Mouse (Mus musculus) ZHBTc4 (cell line): ENCODE results near the gene Lin54.

Source experiments
- DNase-seq: peaks from one replicate; pipeline ENCODE4 v3.0.0-alpha.2; 2011; ENCODE audit warnings: low read depth, low spot score

The Lin54 gene

GRCm38 (mm10) chr5:100500458-100500961 lies at the start of gene Lin54:
TSS of gene Lin54 (minus strand) at chr5:100500639.
- DNase-seq = peak; percentile 95

- no peak for DNase-seq
These were observed 49.7 kb upstream of the Lin54 start for GRCm38 (mm10) chr5:100550151-100550550.

GRCm38 (mm10) chr5:100549311-100549710 lies 48.9 kb upstream of the Lin54 start:
- no peak for DNase-seq

GRCm38 (mm10) chr5:100548236-100548635 lies 47.8 kb upstream of the Lin54 start:
- no peak for DNase-seq

DNA sequence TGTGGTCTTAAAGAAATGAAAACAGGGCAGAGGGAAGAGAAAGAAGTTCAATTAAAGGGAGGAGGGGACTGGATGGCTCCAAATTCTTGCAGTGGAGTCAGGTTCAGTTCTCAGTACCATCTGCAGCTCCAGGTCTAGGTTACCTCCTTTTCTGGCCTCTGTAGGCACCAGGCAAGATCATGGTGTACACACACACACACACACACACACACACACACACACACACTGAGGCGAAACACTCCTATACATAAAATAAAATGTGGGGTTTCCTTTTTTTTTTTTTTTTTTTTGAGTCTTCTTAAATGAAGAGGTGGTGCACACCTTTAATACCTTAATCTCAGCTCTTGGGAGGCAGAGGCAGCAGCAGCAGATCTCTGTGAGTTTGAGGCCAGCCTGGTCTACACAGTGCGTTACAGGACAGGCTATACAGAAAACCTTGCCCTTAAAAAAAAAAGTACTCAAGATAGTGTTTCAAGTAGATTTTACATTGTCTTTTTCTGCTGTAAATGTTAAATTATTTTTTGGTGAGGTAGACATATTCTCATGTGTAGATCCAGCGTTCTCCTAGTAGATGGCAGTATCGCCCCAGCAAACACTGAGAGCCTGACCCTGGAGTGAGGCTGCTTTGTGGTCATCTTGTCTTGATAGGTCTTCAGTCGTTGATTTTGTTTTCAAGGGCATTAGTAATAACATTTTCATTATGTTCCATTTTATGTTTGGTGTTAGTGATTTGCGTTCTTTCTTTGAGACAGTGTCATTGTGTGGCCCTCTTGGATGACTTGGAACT lies 46.0 kb upstream of the Lin54 start:
- DNase-seq = no peak

DNA sequence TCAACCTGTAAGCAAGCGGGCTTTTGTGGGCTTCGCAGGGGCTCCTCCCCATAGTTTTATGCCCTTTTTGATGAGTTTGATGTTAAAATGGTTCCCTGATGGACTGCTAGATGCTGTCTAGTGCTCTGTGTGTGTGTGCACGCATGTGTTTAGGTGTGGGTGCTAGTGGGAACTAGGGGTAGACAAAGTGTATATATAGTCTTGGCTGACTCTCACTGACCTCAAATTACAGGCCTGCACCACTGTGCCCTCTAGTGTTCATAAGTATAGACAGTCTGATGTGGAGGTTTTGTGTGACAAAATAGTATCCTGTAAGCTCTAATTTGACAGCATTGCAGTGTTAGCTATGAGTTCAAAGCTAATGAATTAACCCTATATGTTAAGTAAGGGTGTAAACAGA lies 36.2 kb upstream of the Lin54 start:
- peak; percentile 38 for DNase-seq

DNA sequence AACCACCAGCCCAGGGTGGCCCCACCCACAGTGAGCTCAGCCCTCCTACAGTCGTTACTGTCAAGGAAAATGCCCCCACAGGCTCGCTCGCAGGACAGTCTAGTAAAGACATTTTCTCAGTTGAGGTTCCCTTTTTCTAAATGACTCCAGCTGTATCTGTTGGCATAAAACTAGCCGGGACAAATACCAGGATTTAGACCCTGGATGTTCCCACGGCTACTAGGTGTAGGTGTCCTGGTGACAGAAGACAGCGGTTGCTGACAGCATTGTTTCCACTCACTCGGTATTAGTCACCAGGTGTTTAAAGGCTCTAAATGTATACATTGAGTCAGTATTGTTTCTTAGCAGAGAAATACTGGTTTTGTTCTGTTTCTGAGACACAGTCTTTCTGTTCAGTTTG lies 35.4 kb upstream of the Lin54 start:
- no peak for DNase-seq

DNA sequence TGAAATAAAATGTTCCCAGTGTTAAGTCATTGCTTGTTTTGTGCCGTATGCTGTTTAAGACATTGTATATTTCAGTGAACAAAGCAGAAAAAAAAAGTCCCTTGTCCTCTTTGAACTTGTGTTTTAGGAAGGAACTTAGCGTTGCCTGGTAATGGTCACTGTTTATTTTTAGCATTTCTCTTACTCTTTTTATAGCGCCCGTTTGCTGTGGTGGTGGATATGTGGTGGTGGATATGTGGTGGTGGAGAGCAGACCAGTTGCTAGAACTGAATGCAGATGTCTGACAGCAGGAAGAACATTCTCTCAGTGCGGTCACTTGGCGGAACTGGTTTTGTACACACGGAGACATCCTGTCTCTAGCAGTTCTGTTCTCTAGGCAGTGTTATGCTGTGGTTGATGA lies 25.7 kb upstream of the Lin54 start:
- DNase-seq = no peak

GRCm38 (mm10) chr5:100525620-100526019 lies 25.2 kb upstream of the Lin54 start:
- no peak for DNase-seq

DNA sequence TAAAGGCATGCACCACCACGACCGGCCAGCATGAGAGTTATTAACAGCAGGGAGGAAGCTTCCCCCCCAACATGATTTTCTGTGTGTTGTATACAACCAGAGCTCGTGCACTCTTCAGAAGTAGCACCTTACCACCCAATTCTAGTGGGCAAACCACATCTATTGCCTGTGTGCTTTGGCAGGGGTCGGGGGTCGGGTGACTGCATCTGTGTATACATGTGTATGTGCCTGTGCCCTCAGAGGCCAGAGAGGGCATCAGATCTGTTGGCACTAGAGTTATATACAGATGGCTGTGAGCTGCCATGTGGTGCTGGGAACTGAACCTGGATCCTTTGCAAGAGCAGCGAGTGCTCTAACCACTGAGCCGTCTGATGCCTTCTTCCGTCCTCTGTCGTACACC lies 24.5 kb upstream of the Lin54 start:
- no peak for DNase-seq

GRCm38 (mm10) chr5:100523331-100523730 lies 22.9 kb upstream of the Lin54 start:
- no peak for DNase-seq

GRCm38 (mm10) chr5:100520223-100520622 lies 19.8 kb upstream of the Lin54 start:
- DNase-seq = no peak

DNA sequence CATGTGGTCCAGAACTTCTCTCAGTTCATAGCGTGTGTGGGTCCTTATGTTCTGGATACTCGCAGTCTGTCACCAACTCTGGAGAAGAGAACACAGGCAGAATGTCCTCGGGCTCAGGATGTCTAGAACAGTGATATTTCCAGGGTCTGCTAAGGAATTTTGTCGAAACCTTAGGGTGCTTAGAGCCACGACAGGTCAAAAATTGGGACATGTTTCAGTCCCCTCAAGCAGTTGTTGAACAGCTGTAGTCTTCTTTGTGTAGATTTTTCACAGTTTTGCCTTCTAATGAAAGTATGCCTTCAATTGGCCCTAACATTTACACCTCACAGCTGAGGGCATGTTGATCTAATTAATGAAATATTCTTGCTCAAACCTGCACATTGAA lies 18.6 kb upstream of the Lin54 start:
- DNase-seq = no peak

- DNase-seq = peak; percentile 100
These were observed 17.9 kb upstream of the Lin54 start, which contains the start of gene Cops4 for GRCm38 (mm10) chr5:100518049-100519026. TSS of gene Cops4 (plus strand) at chr5:100518309.

- no peak for DNase-seq
These were observed 12.1 kb upstream of the Lin54 start for GRCm38 (mm10) chr5:100512576-100512975.

- peak; percentile 45 for DNase-seq
These were observed 8.8 kb upstream of the Lin54 start for GRCm38 (mm10) chr5:100509247-100509646.

DNA sequence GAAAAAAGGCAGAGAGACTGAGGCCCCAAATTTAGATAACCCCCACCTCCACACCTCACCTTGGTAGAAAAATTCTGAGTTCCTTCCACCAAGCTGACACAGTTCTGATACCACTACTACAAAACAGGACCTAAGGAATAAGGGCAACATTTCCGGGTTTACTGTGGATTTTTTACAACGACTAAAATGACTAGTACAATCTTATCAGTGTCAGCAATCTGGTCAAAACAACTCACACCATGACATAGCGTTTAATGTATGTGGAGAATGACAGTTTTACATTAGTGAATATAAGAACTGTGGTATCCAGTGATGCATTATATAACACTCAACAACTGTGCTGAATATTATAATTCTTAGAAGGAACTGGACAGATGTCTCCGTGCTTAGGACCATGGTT lies 828 bp upstream of the Lin54 start:
- DNase-seq = no peak

GRCm38 (mm10) chr5:100499831-100500304 lies 571 bp downstream of the Lin54 start:
- peak; percentile 65 for DNase-seq

DNA sequence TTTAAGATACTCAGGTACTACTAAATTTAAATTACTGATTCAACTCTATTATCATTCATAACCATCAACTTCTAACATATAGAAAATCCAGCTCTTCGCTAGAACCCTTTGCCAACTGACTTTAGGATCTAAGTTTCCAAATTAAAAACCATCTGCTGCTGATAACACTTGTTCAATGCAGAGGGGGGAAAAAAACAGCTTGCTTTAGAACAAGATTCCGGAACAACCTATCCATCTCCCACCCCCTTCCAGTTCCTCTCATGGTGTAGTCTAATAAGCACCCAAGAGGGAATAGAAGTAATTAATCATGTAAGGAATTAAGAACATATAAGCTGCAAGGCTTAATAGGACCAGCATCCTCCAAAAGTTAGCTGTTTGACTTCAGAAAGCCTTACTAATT lies 1.2 kb downstream of the Lin54 start:
- no peak for DNase-seq

DNA sequence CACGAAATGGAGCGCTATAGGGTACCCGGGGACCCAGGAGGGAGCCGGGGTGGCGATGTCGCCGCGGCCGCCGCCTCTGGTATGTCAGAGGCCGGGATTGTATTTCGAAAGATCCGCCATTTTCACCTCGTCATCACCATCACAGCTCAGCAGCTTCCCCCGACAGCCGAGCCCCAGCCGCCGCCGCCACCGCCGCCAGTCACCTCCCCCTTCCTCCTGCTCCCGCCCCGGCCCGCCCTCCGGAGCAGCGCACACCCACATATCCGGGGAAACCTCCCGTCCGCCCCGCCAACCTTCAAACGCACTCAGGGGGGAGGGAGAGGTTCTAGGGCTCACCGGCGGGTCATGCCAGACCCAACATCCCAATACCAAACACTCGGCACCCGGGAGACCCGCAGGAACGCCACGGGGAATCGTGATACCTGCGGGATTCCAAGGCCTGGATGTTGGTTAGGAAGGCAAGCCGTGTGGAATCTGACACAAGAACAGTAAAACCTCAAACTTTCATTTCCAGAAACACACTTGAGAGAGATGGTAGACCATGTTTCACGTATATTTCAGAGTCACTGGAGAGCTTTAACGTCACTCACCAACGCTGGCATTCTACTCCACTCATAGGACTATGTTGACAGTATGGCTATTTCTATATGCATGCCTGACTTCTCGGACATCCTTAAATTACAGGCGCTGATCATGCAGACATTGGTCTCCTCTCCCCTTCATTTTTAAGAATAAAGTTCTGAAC lies 1.8 kb downstream of the Lin54 start:
- DNase-seq = peak; percentile 84

GRCm38 (mm10) chr5:100491704-100492103 lies 8.7 kb downstream of the Lin54 start:
- no peak for DNase-seq
